Mouse (Mus musculus): ENCODE data around the gene Wiz. TPM values are rescaled to one million over a fixed set of nuclear protein-coding genes. Genes with fewer than 3 reads are reported as not detected.

Wiz gene
- 3.0 TPM for polyA plus RNA-seq (2014; fragmentation: Illumina TruSeq; extraction: RNeasy Lipid Tissue Mini Kit (QIAGEN cat#74804); ENCODE audit: low replicate concordance)

GRCm38 (mm10) chr17:32389101-32389659 lies at the start of gene Wiz:
TSS of gene Wiz (minus strand) at chr17:32389439.

DNA sequence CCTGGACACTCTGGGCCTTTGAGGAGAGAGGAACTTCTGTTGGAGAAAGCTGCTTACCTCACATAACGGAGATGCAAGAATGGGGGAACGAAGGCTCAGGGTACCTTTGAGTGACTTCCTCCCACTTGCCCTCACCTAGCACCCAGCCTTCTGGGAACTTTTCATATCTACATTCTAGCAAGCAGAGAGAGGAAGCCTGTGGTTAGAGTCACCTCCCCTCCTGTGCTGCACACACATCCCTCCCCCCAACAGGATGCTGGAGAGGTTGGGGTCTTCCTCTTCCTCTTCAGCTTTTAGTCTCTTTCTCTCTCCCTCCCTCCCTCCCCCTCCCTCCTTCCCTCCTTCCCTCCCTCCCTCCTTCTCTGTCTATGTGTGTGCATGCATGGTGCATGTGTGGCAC lies 34.8 kb upstream of the Wiz start, which contains the start of gene Pglyrp2:
Pglyrp2 (minus strand) TSS at position 134 of the 400 bp plus-strand sequence.

DNA sequence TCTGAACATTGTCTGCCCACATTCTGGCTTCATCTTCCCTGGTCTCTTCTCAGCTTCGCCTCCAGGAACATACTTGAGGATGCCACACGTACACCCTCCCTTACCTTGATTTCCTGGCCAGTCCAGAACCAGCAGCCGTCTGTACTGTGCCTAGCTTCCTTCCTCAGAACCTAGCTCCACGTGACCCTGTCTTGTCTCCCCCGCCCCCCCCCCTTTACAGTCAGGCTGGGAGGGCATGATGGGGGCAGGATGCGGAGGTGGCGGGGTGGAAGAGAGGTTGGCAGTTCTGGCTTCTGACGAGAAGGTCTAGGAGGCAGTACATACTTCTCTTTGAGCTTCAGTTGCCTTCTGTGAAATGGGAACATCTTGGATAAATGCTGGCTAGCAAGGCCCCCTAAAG lies 14.2 kb upstream of the Wiz start, which contains the start of gene Rasal3:
Rasal3 (minus strand) TSS at position 167 of the 400 bp plus-strand sequence.

GRCm38 (mm10) chr17:32350382-32350983 lies 38.8 kb downstream of the Wiz start, which contains the start of gene Akap8l:
TSS of gene Akap8l (minus strand) at chr17:32350607.

GRCm38 (mm10) chr17:32320597-32321389 lies 68.4 kb downstream of the Wiz start, which contains the start of gene Akap8:
TSS of gene Akap8 (minus strand) at chr17:32321238.

Other genes starting within 250 kb of the Wiz start
- 0.22 TPM for gene Notch3, start 222.6 kb downstream of the Wiz start, polyA plus RNA-seq (2014; fragmentation: Illumina TruSeq; extraction: RNeasy Lipid Tissue Mini Kit (QIAGEN cat#74804); ENCODE audit: low replicate concordance)
- gene Ephx3, start 199.9 kb downstream of the Wiz start, polyA plus RNA-seq (2014; fragmentation: Illumina TruSeq; extraction: RNeasy Lipid Tissue Mini Kit (QIAGEN cat#74804); ENCODE audit: low replicate concordance), result 0.33 TPM
- gene Brd4, start 104.7 kb downstream of the Wiz start, polyA plus RNA-seq (2014; fragmentation: Illumina TruSeq; extraction: RNeasy Lipid Tissue Mini Kit (QIAGEN cat#74804); ENCODE audit: low replicate concordance), result 22.9 TPM
- 82.2 TPM for gene Akap8, start 68.2 kb downstream of the Wiz start, polyA plus RNA-seq (2014; fragmentation: Illumina TruSeq; extraction: RNeasy Lipid Tissue Mini Kit (QIAGEN cat#74804); ENCODE audit: low replicate concordance)
- 7.8 TPM for gene Akap8l, start 38.8 kb downstream of the Wiz start, polyA plus RNA-seq (2014; fragmentation: Illumina TruSeq; extraction: RNeasy Lipid Tissue Mini Kit (QIAGEN cat#74804); ENCODE audit: low replicate concordance)
- 0.89 TPM for gene Rasal3, start 14.1 kb upstream of the Wiz start, polyA plus RNA-seq (2014; fragmentation: Illumina TruSeq; extraction: RNeasy Lipid Tissue Mini Kit (QIAGEN cat#74804); ENCODE audit: low replicate concordance)
- gene Pglyrp2, start 34.7 kb upstream of the Wiz start, polyA plus RNA-seq (2014; fragmentation: Illumina TruSeq; extraction: RNeasy Lipid Tissue Mini Kit (QIAGEN cat#74804); ENCODE audit: low replicate concordance), result 0.74 TPM
- not detected for gene Cyp4f39, start 63.3 kb upstream of the Wiz start, polyA plus RNA-seq (2014; fragmentation: Illumina TruSeq; extraction: RNeasy Lipid Tissue Mini Kit (QIAGEN cat#74804); ENCODE audit: low replicate concordance)
- 0.37 TPM for gene Cyp4f17, start 116.6 kb upstream of the Wiz start, polyA plus RNA-seq (2014; fragmentation: Illumina TruSeq; extraction: RNeasy Lipid Tissue Mini Kit (QIAGEN cat#74804); ENCODE audit: low replicate concordance)
- gene Cyp4f16, start 147.1 kb upstream of the Wiz start, polyA plus RNA-seq (2014; fragmentation: Illumina TruSeq; extraction: RNeasy Lipid Tissue Mini Kit (QIAGEN cat#74804); ENCODE audit: low replicate concordance), result 42.5 TPM
- not detected for gene Cyp4f37, start 231.9 kb upstream of the Wiz start, polyA plus RNA-seq (2014; fragmentation: Illumina TruSeq; extraction: RNeasy Lipid Tissue Mini Kit (QIAGEN cat#74804); ENCODE audit: low replicate concordance)